Mouse (Mus musculus): ENCODE data around the gene Tmem268. TPM values are rescaled to one million over a fixed set of nuclear protein-coding genes. Genes with fewer than 3 reads are reported as not detected.

The Tmem268 gene
- polyA plus RNA-seq, 1 experiment from 2014 or later = 9.0 TPM

DNA sequence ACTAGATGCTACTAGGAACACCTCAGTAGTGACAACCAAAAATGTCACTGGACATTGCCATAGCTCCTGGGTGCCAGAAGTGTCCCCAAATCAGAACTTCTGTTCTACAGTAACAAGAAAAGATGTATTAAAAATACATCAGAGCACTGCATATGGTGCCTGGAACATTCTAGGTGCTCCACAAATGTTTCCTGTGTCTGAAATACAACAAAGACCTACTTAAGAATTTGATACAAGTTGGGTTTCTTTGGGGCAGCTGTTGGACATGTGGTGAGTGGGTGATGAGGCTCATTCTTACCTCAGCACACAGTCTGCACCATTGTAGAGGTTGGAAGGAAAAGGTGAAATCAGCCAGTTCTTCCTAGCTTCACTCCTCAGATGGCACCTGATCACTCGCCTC, 5.7 kb upstream of the Tmem268 start:
- Histone ChIP-seq H3K36me3 (ENCODE audit: control insufficient read depth, insufficient read depth, low read length) (peaks cover 32% of the 10 kb centered on the region), H3K4me2 (no peak overlapping the region), H3K4me3 (ENCODE audit: low read depth, low read length) (no peak overlapping the region), H3K27me3 (replicated peaks; ENCODE audit: control insufficient read depth, insufficient read depth, low read length) (no peaks in the 10 kb centered on the region), H3K9ac (ENCODE audit: low read depth, low read length) (no peak overlapping the region), H3K27ac (ENCODE audit: low read depth, low read length) (no peak overlapping the region), H3K4me1 (replicated peaks; ENCODE audit: control insufficient read depth, insufficient read depth, low read length) (peaks cover 14% of the 10 kb centered on the region), H3K9me3 (ENCODE audit: control insufficient read depth, low read length) (no peaks in the 10 kb centered on the region)
- 83% methylated on average over 1 of the region's 1 CpGs for WGBS
- DNase-seq (ENCODE audit: low spot score) (no peak), ATAC-seq (replicated peaks; ENCODE audit: low FRiP score) (no peak)

DNA sequence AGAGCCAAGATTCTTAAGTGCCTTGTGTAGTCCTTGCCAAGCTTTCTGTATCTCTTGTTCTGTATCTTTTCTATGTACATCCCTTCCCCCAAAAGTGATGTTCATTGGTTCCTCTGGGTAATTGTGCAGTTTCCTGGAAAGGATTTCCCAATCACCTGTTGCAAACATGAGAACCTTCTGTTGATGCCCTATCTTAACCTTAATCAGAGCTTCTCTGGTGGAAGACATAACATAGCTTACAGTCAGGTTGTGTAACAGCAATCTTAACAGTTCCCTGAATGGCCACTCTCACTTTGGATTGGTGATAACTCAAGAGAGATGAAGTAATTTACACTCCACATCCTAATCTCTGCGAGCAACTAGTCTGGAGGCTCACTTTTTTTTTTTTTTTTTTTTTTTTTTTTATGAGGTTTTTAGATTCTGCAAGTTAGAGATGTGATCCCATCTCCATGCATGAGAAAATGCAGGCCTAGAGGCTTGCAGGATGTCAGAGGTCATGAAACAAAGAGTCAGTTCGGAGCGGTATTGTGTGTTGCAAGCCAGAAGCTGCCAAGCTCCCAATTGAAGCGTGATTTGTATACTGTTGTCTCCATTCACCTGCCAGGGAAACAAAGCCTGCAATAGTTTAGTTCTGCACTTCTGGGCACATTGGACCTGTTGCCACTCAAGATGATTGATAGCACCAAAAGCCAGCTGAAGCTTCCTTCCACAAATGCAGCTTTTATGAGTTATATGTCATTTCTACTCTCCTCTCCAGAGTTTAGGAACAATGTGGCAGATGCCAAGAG, 4.6 kb upstream of the Tmem268 start:
- Histone ChIP-seq H3K27ac (ENCODE audit: low read depth, low read length) (no peak overlapping the region), H3K4me1 (replicated peaks; ENCODE audit: control insufficient read depth, insufficient read depth, low read length) (peaks cover 17% of the 10 kb centered on the region), H3K9ac (ENCODE audit: low read depth, low read length) (no peak overlapping the region), H3K4me3 (ENCODE audit: low read depth, low read length) (no peak overlapping the region), H3K4me2 (no peak overlapping the region), H3K9me3 (ENCODE audit: control insufficient read depth, low read length) (no peaks in the 10 kb centered on the region), H3K27me3 (replicated peaks; ENCODE audit: control insufficient read depth, insufficient read depth, low read length) (no peaks in the 10 kb centered on the region), H3K36me3 (ENCODE audit: control insufficient read depth, insufficient read depth, low read length) (peaks cover 28% of the 10 kb centered on the region)
- ATAC-seq (replicated peaks; ENCODE audit: low FRiP score) = no peak
- WGBS = 84% methylated on average over 4 of the region's 4 CpGs
- DNase-seq (ENCODE audit: low spot score) = no peak

DNA sequence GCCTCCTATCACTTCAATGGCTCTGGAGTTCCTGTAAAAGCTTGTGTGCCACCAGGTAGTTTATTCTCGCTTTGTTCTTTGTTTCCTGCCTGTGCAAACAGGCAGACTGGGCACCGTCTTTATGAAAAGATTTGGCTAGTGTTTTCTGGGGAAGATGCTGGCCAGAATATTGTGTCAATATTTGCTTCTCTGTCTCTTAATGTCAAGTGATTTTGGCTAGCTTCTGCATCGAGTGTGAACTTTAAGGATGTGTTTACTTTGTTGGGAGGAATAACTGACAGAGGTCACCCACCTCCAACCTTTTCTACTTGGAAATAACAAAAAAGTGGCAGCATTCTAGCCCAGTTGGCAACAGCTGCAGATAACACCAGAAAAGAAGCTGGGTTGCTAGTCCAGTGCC, 4.0 kb upstream of the Tmem268 start:
- peaks cover 22% of the 10 kb centered on the region for H3K36me3 ChIP-seq (ENCODE audit: control insufficient read depth, insufficient read depth, low read length)
- H3K4me2 ChIP-seq = no peak overlapping the region

DNA sequence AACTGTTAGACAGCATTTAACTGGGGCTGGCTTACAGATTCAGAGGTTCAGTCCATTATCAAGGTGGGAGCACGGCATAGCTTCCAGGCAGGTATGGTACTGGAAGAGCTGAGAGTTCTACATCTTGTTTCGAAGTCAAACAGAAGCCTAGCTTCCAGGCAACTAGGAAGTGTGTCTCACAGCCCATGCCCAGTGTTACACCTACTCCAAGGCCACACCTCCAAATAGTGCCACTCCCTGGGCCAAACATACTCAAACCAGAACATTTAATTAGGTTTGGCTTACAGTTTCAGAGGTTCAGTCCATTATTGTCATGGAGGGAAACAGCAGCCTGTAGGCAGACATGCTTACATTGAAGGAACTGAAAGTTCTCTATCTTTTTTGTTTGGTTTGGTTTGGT, 3.5 kb upstream of the Tmem268 start:
- H3K4me1 ChIP-seq (replicated peaks; ENCODE audit: control insufficient read depth, insufficient read depth, low read length) = peaks cover 26% of the 10 kb centered on the region
- H3K27ac ChIP-seq (ENCODE audit: low read depth, low read length) = no peak overlapping the region
- no peaks in the 10 kb centered on the region for H3K27me3 ChIP-seq (replicated peaks; ENCODE audit: control insufficient read depth, insufficient read depth, low read length)
- WGBS = 91% methylated on average over 2 of the region's 2 CpGs
- no peaks in the 10 kb centered on the region for H3K9me3 ChIP-seq (ENCODE audit: control insufficient read depth, low read length)
- peaks cover 21% of the 10 kb centered on the region for H3K36me3 ChIP-seq (ENCODE audit: control insufficient read depth, insufficient read depth, low read length)
- ATAC-seq (replicated peaks; ENCODE audit: low FRiP score) (no peak), DNase-seq (ENCODE audit: low spot score) (no peak)
- H3K9ac ChIP-seq (ENCODE audit: low read depth, low read length) = no peak overlapping the region
- no peak overlapping the region for H3K4me2 ChIP-seq
- H3K4me3 ChIP-seq (ENCODE audit: low read depth, low read length) = no peak overlapping the region

More for the DNA sequence above, 4.0 kb upstream of the Tmem268 start:
- WGBS = 71% methylated on average over 3 of the region's 3 CpGs
- Histone ChIP-seq H3K9ac (ENCODE audit: low read depth, low read length) (no peak overlapping the region), H3K4me1 (replicated peaks; ENCODE audit: control insufficient read depth, insufficient read depth, low read length) (peaks cover 21% of the 10 kb centered on the region), H3K4me3 (ENCODE audit: low read depth, low read length) (no peak overlapping the region), H3K9me3 (ENCODE audit: control insufficient read depth, low read length) (no peaks in the 10 kb centered on the region), H3K27me3 (replicated peaks; ENCODE audit: control insufficient read depth, insufficient read depth, low read length) (no peaks in the 10 kb centered on the region), H3K27ac (ENCODE audit: low read depth, low read length) (no peak overlapping the region)
- DNase-seq (ENCODE audit: low spot score) = no peak
- ATAC-seq (replicated peaks; ENCODE audit: low FRiP score) = no peak

DNA sequence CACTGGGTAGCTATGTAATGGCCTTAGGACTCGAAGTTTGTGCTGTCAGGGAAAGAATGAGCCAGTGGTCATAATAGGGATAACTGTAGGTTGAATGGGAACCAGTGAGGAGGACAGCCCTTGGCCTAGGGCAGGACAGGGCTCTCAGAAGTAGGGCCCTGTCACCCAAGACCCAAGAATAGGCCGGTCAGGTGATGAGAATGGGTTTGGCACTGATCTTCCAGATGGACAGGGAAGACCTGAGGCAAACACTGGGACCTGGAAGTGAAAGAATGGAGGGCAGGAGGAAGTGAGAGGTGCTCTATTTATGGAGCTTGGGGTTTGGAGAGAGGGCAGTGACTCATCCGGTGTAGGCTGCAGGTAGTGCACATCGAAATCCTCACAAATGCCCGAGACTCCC, 1.9 kb upstream of the Tmem268 start:
- Histone ChIP-seq H3K27me3 (replicated peaks; ENCODE audit: control insufficient read depth, insufficient read depth, low read length) (no peaks in the 10 kb centered on the region), H3K36me3 (ENCODE audit: control insufficient read depth, insufficient read depth, low read length) (peaks cover 13% of the 10 kb centered on the region), H3K4me2 (peak overlapping the region; percentile 68), H3K27ac (ENCODE audit: low read depth, low read length) (no peak overlapping the region), H3K4me1 (replicated peaks; ENCODE audit: control insufficient read depth, insufficient read depth, low read length) (peaks cover 34% of the 10 kb centered on the region), H3K9ac (ENCODE audit: low read depth, low read length) (no peak overlapping the region), H3K9me3 (ENCODE audit: control insufficient read depth, low read length) (no peaks in the 10 kb centered on the region), H3K4me3 (ENCODE audit: low read depth, low read length) (no peak overlapping the region)
- 60% methylated on average over 5 of the region's 5 CpGs for WGBS
- no peak for ATAC-seq (replicated peaks; ENCODE audit: low FRiP score)
- no peak for DNase-seq (ENCODE audit: low spot score)

DNA sequence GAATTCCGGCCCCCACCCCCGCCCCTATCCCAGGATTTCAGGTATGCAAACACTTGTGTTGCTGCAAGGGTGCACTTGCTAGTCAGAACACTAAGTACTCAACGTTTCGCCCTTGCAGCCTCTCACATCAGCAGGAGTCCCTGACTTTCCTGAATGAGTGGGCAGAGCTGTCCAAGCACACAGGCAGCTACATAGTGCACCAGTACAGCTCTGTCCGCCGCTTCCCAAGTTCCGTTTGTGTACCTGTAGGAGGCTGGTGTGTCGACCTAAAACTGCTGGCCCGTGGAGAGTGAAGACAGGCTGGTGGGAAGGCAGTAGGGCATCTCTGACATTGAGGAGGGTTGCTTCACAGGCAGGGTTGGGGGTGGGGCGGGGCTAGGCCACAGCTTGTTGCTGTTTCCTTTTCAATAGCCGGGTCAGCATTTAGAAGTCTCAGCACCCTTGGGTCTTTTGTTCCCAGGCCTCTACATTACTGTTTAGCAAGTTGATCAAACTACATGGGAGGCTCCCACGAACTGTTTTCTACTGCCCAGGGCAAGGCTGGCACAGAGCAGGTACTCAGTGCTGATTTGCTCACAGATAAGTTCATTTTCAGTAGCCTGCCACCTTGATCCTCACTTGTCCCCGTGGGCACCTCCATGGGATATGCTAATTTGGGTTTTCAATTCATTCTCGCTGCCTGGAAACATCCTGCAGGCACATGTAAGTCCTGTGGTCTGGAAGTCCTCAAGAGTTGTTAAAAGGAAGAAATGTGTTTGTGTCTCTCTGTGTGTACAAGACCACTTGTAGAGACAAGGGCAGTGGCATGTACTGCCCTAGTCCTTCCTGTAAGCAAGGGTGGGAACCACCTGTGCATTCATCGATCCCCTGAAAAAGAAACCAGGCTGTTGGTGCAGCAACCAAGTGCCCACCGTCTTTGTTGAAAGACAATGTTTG, 1.2 kb upstream of the Tmem268 start:
- peaks cover 41% of the 10 kb centered on the region for H3K4me1 ChIP-seq (replicated peaks; ENCODE audit: control insufficient read depth, insufficient read depth, low read length)

DNA sequence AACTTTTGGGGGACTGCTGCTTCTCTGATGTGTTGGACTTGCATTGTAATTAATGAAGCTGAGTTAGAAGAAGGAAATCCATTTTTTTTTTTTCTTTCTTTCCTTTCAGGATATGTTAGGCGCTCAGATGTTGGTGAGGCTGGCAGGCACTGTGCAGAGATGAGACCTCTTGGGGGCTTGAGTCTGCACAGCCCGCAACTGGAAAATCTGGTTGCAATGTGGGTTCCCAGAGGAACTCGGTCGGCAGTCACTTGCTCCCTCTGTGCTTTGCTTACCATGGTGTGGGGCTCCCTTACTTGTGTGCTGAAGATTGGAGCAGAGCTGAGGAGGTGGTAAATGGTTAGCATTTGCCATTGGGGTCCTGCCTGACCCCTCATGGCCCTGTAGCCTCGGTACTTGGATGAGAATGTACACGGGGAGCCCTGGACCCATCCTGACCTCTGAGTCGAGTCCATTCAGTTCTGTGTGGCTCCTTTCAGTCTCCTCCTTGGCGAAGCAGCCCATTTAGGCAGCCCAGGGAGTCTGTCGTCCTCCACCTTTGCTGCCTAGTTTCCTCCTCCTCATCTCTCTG, 631 bp downstream of the Tmem268 start:
- Histone ChIP-seq H3K4me2 (peak overlapping the region; percentile 68), H3K4me3 (ENCODE audit: low read depth, low read length) (peak overlapping the region; percentile 68), H3K4me1 (replicated peaks; ENCODE audit: control insufficient read depth, insufficient read depth, low read length) (peaks cover 41% of the 10 kb centered on the region), H3K27me3 (replicated peaks; ENCODE audit: control insufficient read depth, insufficient read depth, low read length) (no peaks in the 10 kb centered on the region), H3K9ac (ENCODE audit: low read depth, low read length) (peak overlapping the region; percentile 81), H3K36me3 (ENCODE audit: control insufficient read depth, insufficient read depth, low read length) (no peaks in the 10 kb centered on the region), H3K27ac (ENCODE audit: low read depth, low read length) (no peak overlapping the region; the same call in 1 of the 2 replicates), H3K9me3 (ENCODE audit: control insufficient read depth, low read length) (no peaks in the 10 kb centered on the region)
- ATAC-seq (replicated peaks; ENCODE audit: low FRiP score) (peak; percentile 11; the same call in 1 of the 2 replicates), DNase-seq (ENCODE audit: low spot score) (no peak)
- WGBS = 47% methylated on average over 9 of the region's 9 CpGs

More for the DNA sequence above, 1.2 kb upstream of the Tmem268 start:
- peak; percentile 1; the same call in 1 of the 2 replicates for ATAC-seq (replicated peaks; ENCODE audit: low FRiP score)
- peaks cover 6% of the 10 kb centered on the region for H3K36me3 ChIP-seq (ENCODE audit: control insufficient read depth, insufficient read depth, low read length)
- H3K9ac ChIP-seq (ENCODE audit: low read depth, low read length) = peak overlapping the region; percentile 81
- no peaks in the 10 kb centered on the region for H3K9me3 ChIP-seq (ENCODE audit: control insufficient read depth, low read length)
- H3K4me2 ChIP-seq = peak overlapping the region; percentile 68
- peak overlapping the region; percentile 25; the same call in 1 of the 2 replicates for H3K27ac ChIP-seq (ENCODE audit: low read depth, low read length)
- no peak for DNase-seq (ENCODE audit: low spot score)
- H3K4me3 ChIP-seq (ENCODE audit: low read depth, low read length) = peak overlapping the region; percentile 68
- 35% methylated on average over 16 of the region's 16 CpGs for WGBS
- H3K27me3 ChIP-seq (replicated peaks; ENCODE audit: control insufficient read depth, insufficient read depth, low read length) = no peaks in the 10 kb centered on the region

DNA sequence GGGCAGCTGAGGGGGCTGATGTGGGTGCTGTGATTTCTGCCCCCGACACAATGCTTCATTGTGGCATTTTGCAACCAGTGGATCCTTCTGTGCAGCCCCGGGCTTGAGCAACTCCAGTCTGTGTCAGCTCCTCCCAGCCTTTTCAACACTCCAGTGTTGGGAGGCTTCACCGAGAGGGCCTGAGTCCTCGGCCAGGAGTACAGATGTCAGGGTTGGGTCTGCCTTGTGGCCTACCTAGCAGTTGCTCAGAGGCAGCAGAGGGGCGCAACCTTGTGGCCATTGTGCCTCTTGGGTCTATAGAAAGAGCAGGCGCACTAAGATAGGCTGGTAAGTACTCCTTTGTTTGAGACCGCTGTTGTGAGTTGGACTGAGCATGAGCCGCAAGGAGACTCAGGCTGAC, 1.5 kb downstream of the Tmem268 start:
- Histone ChIP-seq H3K4me1 (replicated peaks; ENCODE audit: control insufficient read depth, insufficient read depth, low read length) (peaks cover 41% of the 10 kb centered on the region), H3K4me3 (ENCODE audit: low read depth, low read length) (no peak overlapping the region), H3K4me2 (no peak overlapping the region), H3K36me3 (ENCODE audit: control insufficient read depth, insufficient read depth, low read length) (peaks cover 3% of the 10 kb centered on the region; the same call in 1 of the 2 replicates), H3K27ac (ENCODE audit: low read depth, low read length) (0 out of 2 replicates have a peak overlapping the region, but pooled peaks have one; percentile 27), H3K27me3 (replicated peaks; ENCODE audit: control insufficient read depth, insufficient read depth, low read length) (no peaks in the 10 kb centered on the region), H3K9ac (ENCODE audit: low read depth, low read length) (no peak overlapping the region), H3K9me3 (ENCODE audit: control insufficient read depth, low read length) (no peaks in the 10 kb centered on the region)
- WGBS = 63% methylated on average over 8 of the region's 8 CpGs
- ATAC-seq (replicated peaks; ENCODE audit: low FRiP score) = no peak
- no peak for DNase-seq (ENCODE audit: low spot score)

Data from liver, embryonic 11.5 days (tissue).